Mouse (Mus musculus) Patski (cell line): ENCODE data around the gene Slc39a1. TPM values are rescaled to one million over a fixed set of nuclear protein-coding genes. Genes with fewer than 3 reads are reported as not detected.
"Not testable (repeated sequence)": the region's sequence is repeated elsewhere in the genome, so short reads cannot be mapped to it uniquely, and the experiment has no call there.

Experiments
- ATAC-seq: fragments of 100-300 bp; one replicate; pipeline ENCODE4 v1.8.0; 2021
- CTCF ChIA-PET: fragments of 350-600 bp; sonication (Branson Sonifier 250); formaldehyde crosslinking; loops from one replicate; lab custom pipeline; 2022; ENCODE audit warnings: inconsistent platforms; lab: Charles Lee
- POLR2A ChIA-PET: fragments of 350-600 bp; sonication (Branson Sonifier 250); formaldehyde crosslinking; loops from one replicate; lab custom pipeline; 2022; ENCODE audit warnings: antibody characterized with exemption, inconsistent platforms; lab: Charles Lee
- DNase-seq: peaks from one replicate; pipeline ENCODE4 v3.0.0-alpha.2; 2011; ENCODE audit warnings: low read depth, low spot score
- H3K27me3 ChIP-seq: fragments of 371-371 bp; one replicate; pipeline ENCODE4 v1.5.1; 2021
- CTCF ChIP-seq: fragments of 100-300 bp; IDR thresholded peaks from one replicate; pipeline ENCODE4 v1.5.1; 2021
- in situ Hi-C: fragments of 300-500 bp; cut with MboI; formaldehyde crosslinking; loops from 3 replicates; pipeline ENCODE4 v1.11.1; 2018; ENCODE audit warnings: low pct_unique_long_range_greater_than_20kb, mixed read lengths
- polyA plus RNA-seq: library from polyadenylated mRNA; unstranded; gene quantifications from one replicate; pipeline ENCODE4 v1.2.3, GENCODE M21; 2021

Slc39a1 gene
- polyA plus RNA-seq, 1 experiment from 2014 or later: 243 TPM

GRCm38 (mm10) chr3:90231507-90232333 is 16.3 kb upstream of the Slc39a1 start, which contains the start of gene Jtb:
TSS of gene Jtb (plus strand) at chr3:90231597.
- ChIA-PET CTCF (interaction anchor here (0.9 to 2.2 kb wide), 8 partner anchors 10 to 154 kb away, joined by 3 to 9 read pairs (median 4); partner anchors contain the start of genes Rab13, Rps27 and Slc39a1), POLR2A (interaction anchor here (1.7 to 2.5 kb wide), 2 partner anchors 12 to 16 kb away, joined by 9 to 18 read pairs; partner anchors contain the start of gene Slc39a1)
- no peaks in the 10 kb centered on the region for H3K27me3 ChIP-seq
- no peak for TF ChIP-seq CTCF
- DNase-seq (peak; percentile 94), ATAC-seq (peak; percentile 99)
- in situ Hi-C loops: no loop called here

- no peak for ATAC-seq
Observed at GRCm38 (mm10) chr3:90241251-90241650, 6.7 kb upstream of the Slc39a1 start.

GRCm38 (mm10) chr3:90241669-90242358 is 6.2 kb upstream of the Slc39a1 start:
- DNase-seq: no peak
- H3K27me3 ChIP-seq: no peaks in the 10 kb centered on the region
- ATAC-seq: no peak
- CTCF ChIA-PET: no interaction called here
- in situ Hi-C loops: no loop called here
- no peak for TF ChIP-seq CTCF
- POLR2A ChIA-PET: no interaction called here

More at GRCm38 (mm10) chr3:90241251-90241650, 6.7 kb upstream of the Slc39a1 start:
- no peak for TF ChIP-seq CTCF
- in situ Hi-C loops: no loop called here
- H3K27me3 ChIP-seq: no peaks in the 10 kb centered on the region
- ChIA-PET POLR2A (no interaction called here), CTCF (no interaction called here)
- no peak for DNase-seq

- ChIA-PET CTCF (interaction anchor here (1.2 to 2.4 kb wide), 2 partner anchors 12 to 36 kb away, joined by 3 to 9 read pairs; partner anchors contain the start of gene Jtb), POLR2A (no interaction called here)
- no peak for DNase-seq
- H3K27me3 ChIP-seq: no peaks in the 10 kb centered on the region
- in situ Hi-C loops: no loop called here
- TF ChIP-seq CTCF: no peak
- ATAC-seq: no peak
Observed at GRCm38 (mm10) chr3:90242984-90243775, 4.8 kb upstream of the Slc39a1 start, which contains the start of gene Creb3l4. TSS of gene Creb3l4 (minus strand) at chr3:90243512.

- in situ Hi-C loops: no loop called here
- DNase-seq (no peak), ATAC-seq (no peak)
- CTCF ChIA-PET: interaction anchor here (1.1 to 2.4 kb wide), 4 partner anchors 14 to 179 kb away, joined by 3 to 9 read pairs (median 4); partner anchors contain the start of gene Jtb
- POLR2A ChIA-PET: interaction anchor here (1.1 kb wide), 1 partner anchor 8 kb away, joined by 4 read pairs; the partner anchor contains the start of gene Crtc2
- TF ChIP-seq CTCF: no peak
- no peaks in the 10 kb centered on the region for H3K27me3 ChIP-seq
Observed at GRCm38 (mm10) chr3:90245406-90245805, 2.6 kb upstream of the Slc39a1 start.

- in situ Hi-C loops: no loop called here
- ChIA-PET POLR2A (interaction anchor here (0.7 to 3.4 kb wide), 11 partner anchors 9 to 86 kb away, joined by 3 to 18 read pairs (median 4); partner anchors contain the start of genes Dennd4b, Jtb, Rab13 and Rps27), CTCF (interaction anchor here (1.1 to 2.5 kb wide), 6 partner anchors 10 to 32 kb away, joined by 3 to 7 read pairs (median 5); partner anchors contain the start of gene Jtb)
- DNase-seq: peak; percentile 46
- H3K27me3 ChIP-seq: no peaks in the 10 kb centered on the region
- TF ChIP-seq CTCF: no peak
- ATAC-seq: peak; percentile 8
Observed at GRCm38 (mm10) chr3:90247630-90247959, 377 bp upstream of the Slc39a1 start.

GRCm38 (mm10) chr3:90248746-90249100 is 751 bp downstream of the Slc39a1 start:
- DNase-seq (no peak), ATAC-seq (peak; percentile 30)
- no peaks in the 10 kb centered on the region for H3K27me3 ChIP-seq
- no peak for TF ChIP-seq CTCF
- ChIA-PET CTCF (interaction anchor here (0.6 to 2.5 kb wide), 7 partner anchors 11 to 33 kb away, joined by 3 to 7 read pairs (median 4); partner anchors contain the start of gene Jtb), POLR2A (interaction anchor here (0.6 to 3.4 kb wide), 8 partner anchors 8 to 93 kb away, joined by 3 to 18 read pairs (median 4); partner anchors contain the start of genes Jtb, Rab13 and Rps27)
- in situ Hi-C loops: no loop called here

- H3K27me3 ChIP-seq: no peaks in the 10 kb centered on the region
- ATAC-seq: no peak
- ChIA-PET CTCF (interaction anchor here (1.5 kb wide), 1 partner anchor 12 kb away, joined by 3 read pairs; no protein-coding TSS in a partner anchor), POLR2A (interaction anchor here (0.6 to 1.7 kb wide), 3 partner anchors 11 to 17 kb away, joined by 5 to 7 read pairs (median 5); no protein-coding TSS in a partner anchor)
- in situ Hi-C loops: no loop called here
- DNase-seq: no peak
- TF ChIP-seq CTCF: no peak
Observed at GRCm38 (mm10) chr3:90250791-90251190, 2.8 kb downstream of the Slc39a1 start.

GRCm38 (mm10) chr3:90251731-90252226 is 3.8 kb downstream of the Slc39a1 start:
- ATAC-seq, in situ Hi-C loops, H3K27me3 ChIP-seq, DNase-seq: not testable (repeated sequence)
- POLR2A ChIA-PET: interaction anchor here (1.7 kb wide), 1 partner anchor 14 kb away, joined by 7 read pairs; no protein-coding TSS in a partner anchor
- CTCF ChIA-PET: interaction anchor here (1.5 kb wide), 1 partner anchor 13 kb away, joined by 3 read pairs; no protein-coding TSS in a partner anchor

- DNase-seq, ATAC-seq, CTCF ChIA-PET, in situ Hi-C loops, POLR2A ChIA-PET, H3K27me3 ChIP-seq: not testable (repeated sequence)
Observed at GRCm38 (mm10) chr3:90252659-90253058, 4.7 kb downstream of the Slc39a1 start.

GRCm38 (mm10) chr3:90253174-90253573 is 5.2 kb downstream of the Slc39a1 start:
- CTCF ChIA-PET, ATAC-seq, in situ Hi-C loops, DNase-seq, H3K27me3 ChIP-seq: not testable (repeated sequence)
- POLR2A ChIA-PET: interaction anchor here (0.9 kb wide), 1 partner anchor 8 kb away, joined by 4 read pairs; no protein-coding TSS in a partner anchor
